Mouse (Mus musculus): ENCODE results near the gene Dnah17. TPM values are rescaled to one million over a fixed set of nuclear protein-coding genes. Genes with fewer than 3 reads are reported as not detected.
A peak's percentile ranks its signal among the peaks of the same experiment; 100 is the strongest.

Dnah17 gene
- polyA plus RNA-seq (2012; rRNA removed), result 0.11 and 0.27 TPM in 2 replicates

GRCm38 (mm10) chr11:118130534-118130933 lies at the start of gene Dnah17:
Gene Dnah17, minus strand, starts transcription at chr11:118130634.
- no peak for DNase-seq (ENCODE audit: low read depth, low spot score)
- WGBS, result 86% methylated on average over 7 of the region's 7 CpGs

- no peak for DNase-seq (ENCODE audit: low read depth, low spot score)
- 79% methylated on average over 7 of the region's 7 CpGs for WGBS
These were observed 49.8 kb upstream of the Dnah17 start for GRCm38 (mm10) chr11:118180199-118180598.

GRCm38 (mm10) chr11:118178236-118178635 lies 47.8 kb upstream of the Dnah17 start:
- DNase-seq (ENCODE audit: low read depth, low spot score), result no peak
- WGBS, result 81% methylated on average over 5 of the region's 5 CpGs

- 66% methylated on average over 7 of the region's 7 CpGs for WGBS
- no peak for DNase-seq (ENCODE audit: low read depth, low spot score)
These were observed 44.3 kb upstream of the Dnah17 start for GRCm38 (mm10) chr11:118174752-118175151.

- WGBS, result 74% methylated on average over 5 of the region's 5 CpGs
- DNase-seq (ENCODE audit: low read depth, low spot score), result no peak
These were observed 42.3 kb upstream of the Dnah17 start for GRCm38 (mm10) chr11:118172768-118173167.

GRCm38 (mm10) chr11:118170333-118170732 lies 39.9 kb upstream of the Dnah17 start:
- 87% methylated on average over 5 of the region's 5 CpGs for WGBS
- no peak for DNase-seq (ENCODE audit: low read depth, low spot score)

- no peak for DNase-seq (ENCODE audit: low read depth, low spot score)
- 91% methylated on average over 9 of the region's 9 CpGs for WGBS
These were observed 38.3 kb upstream of the Dnah17 start for GRCm38 (mm10) chr11:118168714-118169113.

- 83% methylated on average over 5 of the region's 5 CpGs for WGBS
- DNase-seq (ENCODE audit: low read depth, low spot score), result no peak
These were observed 36.2 kb upstream of the Dnah17 start for GRCm38 (mm10) chr11:118166626-118167025.

GRCm38 (mm10) chr11:118165681-118166080 lies 35.2 kb upstream of the Dnah17 start:
- DNase-seq (ENCODE audit: low read depth, low spot score), result no peak
- WGBS, result 77% methylated on average over 11 of the region's 11 CpGs

GRCm38 (mm10) chr11:118164566-118164965 lies 34.1 kb upstream of the Dnah17 start:
- DNase-seq (ENCODE audit: low read depth, low spot score), result no peak
- WGBS, result 77% methylated on average over 8 of the region's 8 CpGs

- no peak for DNase-seq (ENCODE audit: low read depth, low spot score)
- 78% methylated on average over 10 of the region's 10 CpGs for WGBS
These were observed 31.8 kb upstream of the Dnah17 start for GRCm38 (mm10) chr11:118162245-118162644.

- WGBS, result 77% methylated on average over 6 of the region's 6 CpGs
- no peak for DNase-seq (ENCODE audit: low read depth, low spot score)
These were observed 30.8 kb upstream of the Dnah17 start for GRCm38 (mm10) chr11:118161240-118161639.

- 75% methylated on average over 2 of the region's 2 CpGs for WGBS
These were observed 30.3 kb upstream of the Dnah17 start for GRCm38 (mm10) chr11:118160763-118161162.

GRCm38 (mm10) chr11:118158753-118159152 lies 28.3 kb upstream of the Dnah17 start:
- 65% methylated on average over 4 of the region's 4 CpGs for WGBS
- no peak for DNase-seq (ENCODE audit: low read depth, low spot score)

More at GRCm38 (mm10) chr11:118160763-118161162, 30.3 kb upstream of the Dnah17 start:
- DNase-seq (ENCODE audit: low read depth, low spot score), result no peak

GRCm38 (mm10) chr11:118156480-118157060 lies 26.1 kb upstream of the Dnah17 start:
- no peak for DNase-seq (ENCODE audit: low read depth, low spot score)

GRCm38 (mm10) chr11:118152964-118153363 lies 22.5 kb upstream of the Dnah17 start:
- WGBS, result 68% methylated on average over 4 of the region's 4 CpGs
- no peak for DNase-seq (ENCODE audit: low read depth, low spot score)

More at GRCm38 (mm10) chr11:118156480-118157060, 26.1 kb upstream of the Dnah17 start:
- 66% methylated on average over 8 of the region's 8 CpGs for WGBS

GRCm38 (mm10) chr11:118151423-118152180 lies 21.2 kb upstream of the Dnah17 start:
- 88% methylated on average over 5 of the region's 5 CpGs for WGBS
- no peak for DNase-seq (ENCODE audit: low read depth, low spot score)

- 61% methylated on average over 9 of the region's 9 CpGs for WGBS
- no peak for DNase-seq (ENCODE audit: low read depth, low spot score)
These were observed 19.8 kb upstream of the Dnah17 start for GRCm38 (mm10) chr11:118150115-118150701.

GRCm38 (mm10) chr11:118147877-118148637 lies 17.6 kb upstream of the Dnah17 start:
- WGBS, result 39% methylated on average over 9 of the region's 9 CpGs
- DNase-seq (ENCODE audit: low read depth, low spot score), result peak; percentile 60

GRCm38 (mm10) chr11:118146446-118146845 lies 16.0 kb upstream of the Dnah17 start:
- DNase-seq (ENCODE audit: low read depth, low spot score), result no peak
- 89% methylated on average over 10 of the region's 10 CpGs for WGBS
